ENCODE assay signal across 18 mouse cellular contexts in the genomic region with DNA sequence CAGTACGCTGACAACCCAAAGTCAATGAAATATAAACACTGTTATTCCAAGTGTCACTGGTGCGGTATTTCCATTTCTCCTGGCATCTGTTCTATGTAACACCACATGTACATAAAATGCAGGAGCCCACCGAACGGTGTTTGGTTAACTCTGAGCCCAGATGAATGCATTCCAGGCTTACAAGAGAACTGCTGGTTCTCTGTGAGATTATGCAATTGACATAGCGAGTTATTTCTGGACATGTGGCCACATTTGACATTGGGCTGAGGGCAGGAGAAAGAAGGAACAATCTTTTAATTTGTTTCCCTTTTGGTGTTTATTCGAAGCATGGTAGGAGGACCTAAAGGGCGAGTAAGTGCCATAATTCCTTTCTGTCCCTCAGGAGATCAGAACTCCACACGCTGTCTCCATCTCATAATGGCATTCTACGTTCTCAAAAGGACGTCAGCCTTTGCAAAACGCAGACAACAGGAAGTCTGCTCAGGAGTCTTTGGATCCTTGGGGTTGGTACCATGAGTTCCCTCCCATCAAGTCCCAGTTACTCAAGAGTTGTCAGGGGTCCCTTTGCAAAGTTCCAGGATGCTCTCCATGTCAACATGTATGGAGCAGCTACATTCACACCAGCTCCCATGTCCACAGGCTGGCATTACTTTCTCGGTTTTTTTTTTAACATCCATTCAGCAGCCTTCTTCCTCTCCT.
DNase-seq lines count a peak whose midpoint lies in the region; ATAC-seq and TF ChIP-seq lines count a peak whose summit lies in the region.
"Had no signal": no experiment of that assay in that cellular context is flagged by ENCODE, and none has a peak within 500 bp of the region (broad histone marks: within the 10 kb centered on the region; RNA-seq: fewer than 3 reads in every experiment).

No protein-coding gene starts in this region.

- intact Hi-C loops in gastrocnemius, postnatal 14 days (cut with DNase I; ENCODE audit: low total_unique reads), result no loop called here

- 76% methylated on average over 12 of the region's 12 CpGs for WGBS in heart, embryonic 11.5 days (ENCODE audit: insufficient replicate concordance)
- WGBS in heart, embryonic 13.5 days, result 66% methylated on average over 12 of the region's 12 CpGs

- no peaks in the 10 kb centered on the region for H3K36me3 ChIP-seq in heart, embryonic 11.5 days (ENCODE audit: control insufficient read depth, insufficient read depth, low read length)
- no peaks in the 10 kb centered on the region for H3K36me3 ChIP-seq in heart, embryonic 13.5 days
- H3K36me3 ChIP-seq in myocyte (ENCODE audit: control insufficient read depth, insufficient read depth), result no peaks in the 10 kb centered on the region

- no peak overlapping the region for H3K4me2 ChIP-seq in heart, embryonic 11.5 days
- H3K4me2 ChIP-seq in heart, embryonic 13.5 days, result no peak overlapping the region
- no peak overlapping the region for H3K4me2 ChIP-seq in myocyte (ENCODE audit: low read depth)
- H3K4me2 ChIP-seq: forebrain, embryonic 13.5 days; hindbrain, embryonic 14.5 days had no signal

- no peak overlapping the region for H3K4me3 ChIP-seq in heart, embryonic 11.5 days (ENCODE audit: low read depth, low read length)
- H3K4me3 ChIP-seq in heart, embryonic 13.5 days, result no peak overlapping the region
- H3K4me3 ChIP-seq in myocyte, result no peak overlapping the region
- H3K4me3 ChIP-seq: forebrain, embryonic 13.5 days had no signal

- peak; percentile 88 for DNase-seq in heart, adult 11 months
- peak; percentile 4 for DNase-seq in lung, postnatal 14 days
- DNase-seq in lung, postnatal 4 days, result no peak
- DNase-seq in gastrocnemius, postnatal 14 days, result no peak
- DNase-seq in frontal cortex, adult 2 months (ENCODE audit: extremely low spot score in 1 of 2, low spot score in 1 of 2), result no peak
- DNase-seq: cerebellum, adult 8-10 months; embryo, embryonic 11 days; gastrocnemius, postnatal 36 days; kidney, adult 11 months; kidney, postnatal 4 days; liver; midbrain, embryonic 14.5 days; thymus, postnatal 4 days had no signal

- H3ac ChIP-seq in myocyte (ENCODE audit: control insufficient read depth, insufficient read length), result no peak overlapping the region

- H3K27me3 ChIP-seq in heart, embryonic 11.5 days (ENCODE audit: control insufficient read depth, insufficient read depth, low read length), result no peaks in the 10 kb centered on the region
- H3K27me3 ChIP-seq in heart, embryonic 13.5 days (replicated peaks), result no peaks in the 10 kb centered on the region
- no peaks in the 10 kb centered on the region for H3K27me3 ChIP-seq in myocyte (ENCODE audit: control insufficient read depth, insufficient read depth, insufficient read length)
- H3K27me3 ChIP-seq: forebrain, embryonic 13.5 days had no signal

- H3K79me2 ChIP-seq in myocyte (ENCODE audit: control insufficient read depth, insufficient read depth), result no peaks in the 10 kb centered on the region

- H3K9me3 ChIP-seq in heart, embryonic 11.5 days (replicated peaks; ENCODE audit: control insufficient read depth, low read length), result no peaks in the 10 kb centered on the region
- no peaks in the 10 kb centered on the region for H3K9me3 ChIP-seq in heart, embryonic 13.5 days
- H3K9me3 ChIP-seq: forebrain, embryonic 13.5 days had no signal

- peaks cover 4% of the 10 kb centered on the region; the same call in 1 of the 2 replicates for H3K4me1 ChIP-seq in heart, embryonic 11.5 days (ENCODE audit: control insufficient read depth, insufficient read depth, low read length)
- peaks cover 10% of the 10 kb centered on the region for H3K4me1 ChIP-seq in heart, embryonic 13.5 days

- TF ChIP-seq POLR2A in myocyte (IDR thresholded peaks at IDR 0.05; ENCODE audit: insufficient read length, low read depth), result no peak

- H3K27ac ChIP-seq in heart, embryonic 11.5 days (ENCODE audit: low read depth, low read length), result no peak overlapping the region
- peak overlapping the region; percentile 66 for H3K27ac ChIP-seq in heart, embryonic 13.5 days (replicated peaks)
- H3K27ac ChIP-seq: forebrain, embryonic 13.5 days; hindbrain, embryonic 14.5 days had no signal

- no peak overlapping the region for H3K9ac ChIP-seq in heart, embryonic 11.5 days (ENCODE audit: low read depth, low read length)
- H3K9ac ChIP-seq in heart, embryonic 13.5 days, result no peak overlapping the region
- H3K9ac ChIP-seq: forebrain, embryonic 13.5 days; hindbrain, embryonic 14.5 days had no signal

- no peak for ATAC-seq in heart, embryonic 11.5 days (replicated peaks; ENCODE audit: insufficient number of reproducible peaks, low FRiP score, low TSS enrichment)
- no peak for ATAC-seq in heart, embryonic 13.5 days (ENCODE audit: extremely low read depth, insufficient number of reproducible peaks, low FRiP score, low TSS enrichment)
- ATAC-seq: forebrain, embryonic 13.5 days had no signal

TF ChIP-seq in myocyte, 11 proteins besides CTCF, POLR2A, EP300 and RAD21:
- TF ChIP-seq CEBPB (IDR thresholded peaks at IDR 0.05; ENCODE audit: insufficient read depth, poor library complexity, severe bottlenecking), result 0 out of 2 replicates have a peak, but pooled peaks have one; percentile 11
- TF ChIP-seq E2F4 (IDR thresholded peaks at IDR 0.05; ENCODE audit: insufficient read depth), result no peak

Comparison
In these comparisons a context has a peak if more than half of its experiments do, and no peak if none do; other contexts are left out.
1. DNase-seq: peak in heart, adult 11 months (single experiment) and lung, postnatal 14 days (single experiment); none in lung, postnatal 4 days (0 of 2), gastrocnemius, postnatal 14 days (single experiment) and frontal cortex, adult 2 months (0 of 2).